Mouse (Mus musculus): Measurements from ENCODE around the gene Tmprss5.
A peak's percentile ranks its signal among the peaks of the same experiment; 100 is the strongest.

GRCm38 (mm10) chr9:49051349-49051748, 29.7 kb upstream of the Tmprss5 start:
- peak; percentile 77 for TF ChIP-seq CTCF (IDR thresholded peaks at IDR 0.05; ENCODE audit: low read depth)
- no peak for TF ChIP-seq EP300 (IDR thresholded peaks at IDR 0.05; ENCODE audit: low read depth)

Data from heart, postnatal 0 days (tissue).